Mouse (Mus musculus) liver, embryonic 14.5 days (tissue): ENCODE measurements around the gene Adprm.

Experiments used
- CTCF ChIP-seq: IDR thresholded peaks from 2 replicates; pipeline ENCODE4 v1.5.1; 2016; ENCODE audit warnings: antibody characterized with exemption, low read depth, control low read depth
- EP300 ChIP-seq: IDR thresholded peaks from 2 replicates; pipeline ENCODE4 v1.6.1; 2016; ENCODE audit warnings: antibody characterized with exemption, low read depth

DNA sequence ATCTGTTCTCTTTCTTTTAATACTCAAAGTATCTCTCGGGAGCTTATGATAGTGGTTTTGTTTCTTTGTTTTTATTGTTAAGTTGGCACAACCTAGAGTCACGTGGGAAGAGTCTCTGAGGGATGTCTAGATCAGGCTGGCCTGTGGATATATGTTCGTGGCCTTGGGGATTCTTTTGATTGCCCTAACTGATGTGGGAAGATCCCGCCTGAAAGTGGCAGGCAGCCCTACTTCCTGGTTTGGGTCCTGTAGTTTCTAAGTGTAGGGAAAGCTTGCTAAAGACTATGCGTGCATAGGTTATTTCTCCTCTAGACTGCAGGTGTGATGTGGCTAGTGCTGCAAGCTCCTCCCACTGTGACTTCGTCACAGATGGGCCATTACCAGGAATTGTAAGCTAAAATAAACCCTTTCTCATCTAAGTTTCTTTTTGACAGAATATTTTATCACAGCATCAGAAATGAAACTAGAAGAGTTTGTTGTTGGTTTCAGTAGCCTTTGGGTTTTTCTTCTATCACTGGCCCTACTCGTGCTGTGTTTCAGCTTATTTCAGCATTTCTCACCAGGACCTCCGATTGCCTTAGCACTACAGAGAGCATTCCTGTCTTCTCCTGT lies 2.5 kb upstream of the Adprm start:
- TF ChIP-seq CTCF (no peak), EP300 (no peak)
